Mouse (Mus musculus): ENCODE results near the gene Crybb1.

Gene Crybb1

GRCm38 (mm10) chr5:112285548-112286085 is 30.0 kb downstream of the Crybb1 start:
- DNase-seq (ENCODE audit: low spot score in 2 of 2): peak; percentile 49 to 53

- DNase-seq (ENCODE audit: low spot score in 2 of 2): peak in 1 of 2 experiments; percentile 37
Observed at GRCm38 (mm10) chr5:112286608-112286983, 31.0 kb downstream of the Crybb1 start.

GRCm38 (mm10) chr5:112286984-112287641 is 31.5 kb downstream of the Crybb1 start:
- DNase-seq (ENCODE audit: low spot score in 2 of 2): no peak

- DNase-seq (ENCODE audit: low spot score in 2 of 2): no peak
Observed at GRCm38 (mm10) chr5:112287652-112288051, 32.0 kb downstream of the Crybb1 start.

GRCm38 (mm10) chr5:112288193-112289141 is 32.9 kb downstream of the Crybb1 start:
- no peak for DNase-seq (ENCODE audit: low spot score in 2 of 2)

GRCm38 (mm10) chr5:112289236-112289635 is 33.6 kb downstream of the Crybb1 start:
- no peak for DNase-seq (ENCODE audit: low spot score in 2 of 2)

- DNase-seq (ENCODE audit: low spot score in 2 of 2): no peak
Observed at GRCm38 (mm10) chr5:112289819-112290535, 34.4 kb downstream of the Crybb1 start.

GRCm38 (mm10) chr5:112290536-112290880 is 34.9 kb downstream of the Crybb1 start:
- no peak for DNase-seq (ENCODE audit: low spot score in 2 of 2)

- peak in 1 of 2 experiments; percentile 31 for DNase-seq (ENCODE audit: low spot score in 2 of 2)
Observed at GRCm38 (mm10) chr5:112291866-112292265, 36.3 kb downstream of the Crybb1 start.

GRCm38 (mm10) chr5:112292343-112292980 is 36.8 kb downstream of the Crybb1 start:
- DNase-seq (ENCODE audit: low spot score in 2 of 2): no peak

GRCm38 (mm10) chr5:112293800-112294199 is 38.2 kb downstream of the Crybb1 start:
- no peak for DNase-seq (ENCODE audit: low spot score in 2 of 2)

GRCm38 (mm10) chr5:112294696-112295095 is 39.1 kb downstream of the Crybb1 start:
- no peak for DNase-seq (ENCODE audit: low spot score in 2 of 2)

- no peak for DNase-seq (ENCODE audit: low spot score in 2 of 2)
Observed at GRCm38 (mm10) chr5:112295162-112295561, 39.5 kb downstream of the Crybb1 start.

- DNase-seq (ENCODE audit: low spot score in 2 of 2): no peak
Observed at GRCm38 (mm10) chr5:112295564-112295963, 39.9 kb downstream of the Crybb1 start.

- no peak for DNase-seq (ENCODE audit: low spot score in 2 of 2)
Observed at GRCm38 (mm10) chr5:112296404-112297181, 41.0 kb downstream of the Crybb1 start.

GRCm38 (mm10) chr5:112297257-112297656 is 41.6 kb downstream of the Crybb1 start:
- no peak for DNase-seq (ENCODE audit: low spot score in 2 of 2)

GRCm38 (mm10) chr5:112298226-112298988 is 42.8 kb downstream of the Crybb1 start:
- DNase-seq (ENCODE audit: low spot score in 2 of 2): peak; percentile 39 to 45

- DNase-seq (ENCODE audit: low spot score in 2 of 2): no peak
Observed at GRCm38 (mm10) chr5:112299399-112299798, 43.8 kb downstream of the Crybb1 start.

- DNase-seq (ENCODE audit: low spot score in 2 of 2): no peak
Observed at GRCm38 (mm10) chr5:112300112-112300511, 44.5 kb downstream of the Crybb1 start.

GRCm38 (mm10) chr5:112300721-112301308 is 45.2 kb downstream of the Crybb1 start:
- DNase-seq (ENCODE audit: low spot score in 2 of 2): no peak

Data from thymus, postnatal 10 days (tissue).